Mouse (Mus musculus): ENCODE measurements around the gene Kbtbd6. TPM values are rescaled to one million over a fixed set of nuclear protein-coding genes. Genes with fewer than 3 reads are reported as not detected.
A peak's percentile ranks its signal among the peaks of the same experiment; 100 is the strongest.

The Kbtbd6 gene
- polyA plus RNA-seq, 1 experiment from 2014 or later: 0.98 TPM

GRCm38 (mm10) chr14:79499326-79499725 is 47.7 kb downstream of the Kbtbd6 start:
- H3K27me3 ChIP-seq (replicated peaks; ENCODE audit: control insufficient read depth, insufficient read depth, low read length): no peaks in the 10 kb centered on the region
- peaks cover 3% of the 10 kb centered on the region; the same call in 1 of the 2 replicates for H3K4me1 ChIP-seq (replicated peaks; ENCODE audit: control insufficient read depth, insufficient read depth, low read length)
- no peak overlapping the region for H3K27ac ChIP-seq (ENCODE audit: low read depth, low read length)
- ATAC-seq: peak; percentile 24; the same call in 1 of the 2 replicates
- H3K9ac ChIP-seq (ENCODE audit: low read depth, low read length): no peak overlapping the region
- H3K4me3 ChIP-seq (ENCODE audit: low read depth, low read length): no peak overlapping the region
- no peak for TF ChIP-seq CTCF (IDR thresholded peaks at IDR 0.05; ENCODE audit: low read depth)
- H3K9me3 ChIP-seq (ENCODE audit: control insufficient read depth): no peaks in the 10 kb centered on the region
- no peak overlapping the region for H3K4me2 ChIP-seq (replicated peaks; ENCODE audit: low read depth)
- no peaks in the 10 kb centered on the region; the same call in 1 of the 2 replicates for H3K36me3 ChIP-seq (ENCODE audit: control insufficient read depth, insufficient read depth)
- 55% methylated on average over 9 of the region's 9 CpGs for WGBS

- no peak overlapping the region for H3K4me3 ChIP-seq (ENCODE audit: low read depth, low read length)
- no peaks in the 10 kb centered on the region for H3K27me3 ChIP-seq (replicated peaks; ENCODE audit: control insufficient read depth, insufficient read depth, low read length)
- peaks cover 3% of the 10 kb centered on the region; the same call in 1 of the 2 replicates for H3K4me1 ChIP-seq (replicated peaks; ENCODE audit: control insufficient read depth, insufficient read depth, low read length)
- no peak overlapping the region for H3K9ac ChIP-seq (ENCODE audit: low read depth, low read length)
- H3K27ac ChIP-seq (ENCODE audit: low read depth, low read length): no peak overlapping the region
- H3K9me3 ChIP-seq (ENCODE audit: control insufficient read depth): no peaks in the 10 kb centered on the region
- 78% methylated on average over 4 of the region's 4 CpGs for WGBS
- ATAC-seq: no peak
- no peak for TF ChIP-seq CTCF (IDR thresholded peaks at IDR 0.05; ENCODE audit: low read depth)
- no peak overlapping the region for H3K4me2 ChIP-seq (replicated peaks; ENCODE audit: low read depth)
- H3K36me3 ChIP-seq (ENCODE audit: control insufficient read depth, insufficient read depth): no peaks in the 10 kb centered on the region; the same call in 1 of the 2 replicates
These were observed 49.1 kb downstream of the Kbtbd6 start for GRCm38 (mm10) chr14:79500756-79501155.

GRCm38 (mm10) chr14:79503371-79504075 is 51.9 kb downstream of the Kbtbd6 start:
- Histone ChIP-seq H3K9ac (ENCODE audit: low read depth, low read length) (no peak overlapping the region), H3K4me1 (replicated peaks; ENCODE audit: control insufficient read depth, insufficient read depth, low read length) (peaks cover 3% of the 10 kb centered on the region; the same call in 1 of the 2 replicates), H3K27me3 (replicated peaks; ENCODE audit: control insufficient read depth, insufficient read depth, low read length) (no peaks in the 10 kb centered on the region), H3K9me3 (ENCODE audit: control insufficient read depth) (no peaks in the 10 kb centered on the region), H3K27ac (ENCODE audit: low read depth, low read length) (peak overlapping the region; percentile 82), H3K4me3 (ENCODE audit: low read depth, low read length) (no peak overlapping the region), H3K4me2 (replicated peaks; ENCODE audit: low read depth) (no peak overlapping the region), H3K36me3 (ENCODE audit: control insufficient read depth, insufficient read depth) (no peaks in the 10 kb centered on the region; the same call in 1 of the 2 replicates)
- ATAC-seq: peak; percentile 63
- 38% methylated on average over 5 of the region's 5 CpGs for whole genome bisulfite sequencing
- TF ChIP-seq CTCF (IDR thresholded peaks at IDR 0.05; ENCODE audit: low read depth): peak; percentile 42

Other genes starting within 250 kb of the Kbtbd6 start
- not detected in 2 replicates for gene Zfp957, start 204.5 kb upstream of the Kbtbd6 start, polyA plus RNA-seq (2015; fragmentation: Nextera tagmentation; extraction: Ambion mirVana)
- 42.5 and 54.8 TPM in 2 replicates for gene Rgcc, start 150.2 kb upstream of the Kbtbd6 start, polyA plus RNA-seq (2015; fragmentation: Nextera tagmentation; extraction: Ambion mirVana)
- 16.7 and 16.8 TPM in 2 replicates for gene Naa16, start 61.1 kb upstream of the Kbtbd6 start, polyA plus RNA-seq (2015; fragmentation: Nextera tagmentation; extraction: Ambion mirVana)
- gene Mtrf1, start 54.1 kb upstream of the Kbtbd6 start, polyA plus RNA-seq (2015; fragmentation: Nextera tagmentation; extraction: Ambion mirVana): 4.9 and 5.1 TPM in 2 replicates
- gene Kbtbd7, start 25.3 kb upstream of the Kbtbd6 start, polyA plus RNA-seq (2015; fragmentation: Nextera tagmentation; extraction: Ambion mirVana): 5.9 and 6.4 TPM in 2 replicates
- gene Elf1, start 29.4 kb downstream of the Kbtbd6 start, polyA plus RNA-seq (2015; fragmentation: Nextera tagmentation; extraction: Ambion mirVana): 19.2 and 20.0 TPM in 2 replicates
- gene Wbp4, start 29.7 kb downstream of the Kbtbd6 start, polyA plus RNA-seq (2015; fragmentation: Nextera tagmentation; extraction: Ambion mirVana): 29.8 and 31.0 TPM in 2 replicates
- 81.3 and 83.2 TPM in 2 replicates for gene Sugt1, start 135.9 kb downstream of the Kbtbd6 start, polyA plus RNA-seq (2015; fragmentation: Nextera tagmentation; extraction: Ambion mirVana)
- 0.18 TPM in 1 of 2 replicates, not detected in the other for gene Cnmd, start 210.3 kb downstream of the Kbtbd6 start, polyA plus RNA-seq (2015; fragmentation: Nextera tagmentation; extraction: Ambion mirVana)

Measured in intestine, postnatal 0 days (tissue).